Mouse (Mus musculus) right cerebral cortex, adult 18-20 months (tissue): ENCODE measurements around the gene Pfkl.
"Not testable (repeated sequence)": the region's sequence is repeated elsewhere in the genome, so short reads cannot be mapped to it uniquely, and the experiment has no call there.

Experiments
- DNase-seq: peaks from one replicate; pipeline ENCODE4 v3.0.0; 2022; ENCODE audit warnings: mixed read lengths

The Pfkl gene

DNA sequence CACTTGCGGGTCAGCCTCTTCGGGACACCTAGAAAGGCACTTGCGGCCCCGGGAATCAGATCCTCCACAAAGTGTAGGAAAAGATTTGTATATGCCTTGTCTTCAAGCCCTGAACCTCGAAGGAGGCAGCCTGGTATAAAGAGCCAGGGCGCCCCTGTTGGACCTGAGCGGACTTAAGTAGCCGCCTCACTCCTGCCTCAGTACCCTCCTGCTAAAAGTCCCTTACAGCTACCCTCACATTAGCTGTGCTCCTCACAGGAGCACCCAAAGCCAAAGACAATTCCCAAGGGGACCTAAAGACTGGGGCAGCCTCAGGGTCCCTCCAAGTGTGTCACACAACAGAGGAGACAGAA lies 39.9 kb downstream of the Pfkl start:
- no peak for DNase-seq

DNA sequence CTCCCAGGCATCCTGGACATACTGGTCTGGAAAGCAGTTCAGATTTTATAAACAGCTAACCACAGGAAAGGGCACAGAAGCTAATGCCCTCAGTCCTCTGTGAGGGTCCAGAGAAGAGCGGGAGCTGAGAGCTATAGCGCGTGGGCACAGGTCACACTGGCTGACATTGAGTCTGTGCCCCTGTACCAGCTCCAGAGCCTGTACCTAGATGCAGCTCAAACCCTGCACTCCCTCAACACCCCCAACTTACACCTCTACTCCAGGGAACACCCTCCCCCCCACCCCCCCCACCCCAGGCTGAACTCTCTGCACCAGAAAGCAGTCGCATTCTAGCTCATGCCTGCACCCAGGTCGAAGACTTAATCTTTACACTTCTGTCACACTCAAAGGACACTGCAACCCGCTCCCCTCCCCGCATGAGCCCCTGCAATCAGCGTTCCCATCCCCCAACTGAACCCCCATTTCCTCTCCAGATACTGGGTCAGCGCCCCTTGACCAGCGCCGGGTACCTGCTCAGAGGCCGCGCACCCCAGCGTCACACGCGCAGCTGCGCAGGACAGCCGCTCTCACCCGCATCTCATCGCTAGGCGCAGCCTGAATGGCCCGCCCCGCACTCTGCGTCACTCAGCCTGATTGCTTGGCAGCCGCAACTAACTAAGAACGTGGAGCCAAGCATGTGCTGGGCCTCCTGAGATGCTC lies 40.5 kb downstream of the Pfkl start:
- DNase-seq = peak; percentile 83

GRCm38 (mm10) chr10:77963971-77964370 lies 45.9 kb downstream of the Pfkl start:
- no peak for DNase-seq

DNA sequence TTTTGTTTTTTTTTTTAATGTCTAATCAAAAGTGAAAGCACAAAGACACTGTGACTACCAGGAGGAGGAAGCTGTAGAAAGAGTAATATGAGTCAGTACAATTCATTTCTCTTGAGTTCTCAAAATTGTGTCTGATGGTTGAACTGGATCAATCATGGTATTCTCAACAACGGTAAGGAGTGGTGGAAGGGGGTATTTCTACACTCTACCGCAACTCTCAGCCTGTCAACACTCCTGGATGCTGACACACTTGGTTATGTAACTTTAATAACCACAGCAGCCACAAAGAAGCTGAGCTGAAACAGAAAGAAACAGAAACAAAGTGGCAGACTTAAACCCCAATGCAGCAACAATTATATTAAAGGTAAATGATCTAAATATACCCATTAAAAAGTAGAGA lies 47.2 kb downstream of the Pfkl start:
- DNase-seq = no peak

DNA sequence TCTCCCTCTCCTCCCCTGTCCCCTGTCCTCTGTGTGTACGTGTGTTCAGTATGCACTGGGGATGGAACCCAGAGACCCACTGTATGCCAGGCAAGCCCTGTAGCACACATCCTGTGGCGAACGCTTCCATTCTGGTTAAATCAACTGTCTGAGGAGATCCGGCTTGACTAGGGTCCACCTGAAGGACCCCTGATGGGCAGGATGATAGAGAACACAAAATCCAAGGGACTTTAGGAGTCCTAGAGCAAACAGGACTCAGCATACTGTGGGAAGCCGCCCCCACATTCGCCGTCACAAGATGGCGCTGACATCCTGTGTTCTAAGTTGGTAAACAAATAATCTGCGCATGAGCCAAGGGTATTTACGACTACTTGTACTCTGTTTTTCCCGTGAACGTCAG lies 59.4 kb downstream of the Pfkl start:
- not testable (repeated sequence) for DNase-seq

GRCm38 (mm10) chr10:77939685-77940084 lies 70.2 kb downstream of the Pfkl start:
- DNase-seq = peak; percentile 26
